Mouse (Mus musculus) limb, embryonic 10.5 days (tissue): ENCODE measurements around the gene Arhgef25. TPM values are rescaled to one million over a fixed set of nuclear protein-coding genes. Genes with fewer than 3 reads are reported as not detected.
"Not testable (repeated sequence)": the region's sequence is repeated elsewhere in the genome, so short reads cannot be mapped to it uniquely, and the experiment has no call there.

ENCODE experiments used
- DNase-seq: peaks from one replicate; pipeline ENCODE4 v3.0.0-alpha.2; 2017; ENCODE audit warnings: low spot score
- H3K27ac ChIP-seq: fragments of 300-500 bp; sonication (generic); 2 replicates; pipeline ENCODE4 v1.5.1; 2016; ENCODE audit warnings: mild to moderate bottlenecking
- H3K27me3 ChIP-seq: fragments of 300-500 bp; sonication (generic); 2 replicates; pipeline ENCODE4 v1.6.1; 2016; ENCODE audit warnings: low read depth, mild to moderate bottlenecking; ENCODE audit not compliant: poor library complexity, severe bottlenecking
- H3K36me3 ChIP-seq: fragments of 300-500 bp; sonication (generic); 2 replicates; pipeline ENCODE4 v1.6.1; 2016; ENCODE audit warnings: mild to moderate bottlenecking, moderate library complexity
- H3K4me1 ChIP-seq: fragments of 300-500 bp; sonication (generic); 2 replicates; pipeline ENCODE4 v1.6.1; 2016
- H3K4me3 ChIP-seq: fragments of 300-500 bp; sonication (generic); 2 replicates; pipeline ENCODE4 v1.5.1; 2016; ENCODE audit warnings: mild to moderate bottlenecking, moderate library complexity
- H3K9me3 ChIP-seq: fragments of 300-500 bp; sonication (generic); replicated peaks from 2 replicates; pipeline ENCODE4 v1.6.1; 2016; ENCODE audit warnings: mild to moderate bottlenecking
- WGBS: fragments of 180-500 bp; shearing (Covaris S2); methylation state at CpG from one replicate; pipeline ENCODE4 v1.1.7; 2016; 5-methylcytosine and 5-hydroxymethylcytosine counted together
- polyA plus RNA-seq: library from polyadenylated mRNA; unstranded; fragments of >200 nt; fragmentation: Nextera tagmentation; extraction: Ambion mirVana; gene quantifications from 2 replicates; pipeline ENCODE4 v1.2.1, GENCODE M21; 2016

Arhgef25 gene
- polyA plus RNA-seq, 1 experiment from 2014 or later: 36.3 TPM

GRCm38 (mm10) chr10:127135118-127135836 lies 54.6 kb downstream of the Arhgef25 start:
- no peaks in the 10 kb centered on the region for H3K36me3 ChIP-seq
- H3K4me1 ChIP-seq: peaks cover 8% of the 10 kb centered on the region
- H3K9me3 ChIP-seq: no peaks in the 10 kb centered on the region
- 61% methylated on average over 8 of the region's 8 CpGs for WGBS
- no peak overlapping the region for H3K4me3 ChIP-seq
- DNase-seq: no peak
- H3K27ac ChIP-seq: no peak overlapping the region
- no peaks in the 10 kb centered on the region for H3K27me3 ChIP-seq

- H3K27me3 ChIP-seq, H3K27ac ChIP-seq, H3K9me3 ChIP-seq, H3K4me1 ChIP-seq, H3K36me3 ChIP-seq, DNase-seq, H3K4me3 ChIP-seq: not testable (repeated sequence)
- WGBS: 91% methylated on average over 3 of the region's 3 CpGs
These were observed 55.4 kb downstream of the Arhgef25 start for GRCm38 (mm10) chr10:127134394-127135035.

Other genes starting within 250 kb of the Arhgef25 start
- 45.9 and 59.0 TPM in 2 replicates for gene Ctdsp2, start 211.4 kb downstream of the Arhgef25 start, polyA plus RNA-seq
- gene Avil, start 189.4 kb downstream of the Arhgef25 start, polyA plus RNA-seq: 0.05 and 0.06 TPM in 2 replicates
- gene Tsfm, start 159.2 kb downstream of the Arhgef25 start, polyA plus RNA-seq: 109 and 114 TPM in 2 replicates
- 60.2 and 64.6 TPM in 2 replicates for gene Mettl1, start 148.7 kb downstream of the Arhgef25 start, polyA plus RNA-seq
- 0.33 and 0.34 TPM in 2 replicates for gene Eef1akmt3, start 148.6 kb downstream of the Arhgef25 start, polyA plus RNA-seq
- 0.11 and 0.24 TPM in 2 replicates for gene Cyp27b1, start 141.8 kb downstream of the Arhgef25 start, polyA plus RNA-seq
- 0.33 and 0.79 TPM in 2 replicates for gene March9, start 129.9 kb downstream of the Arhgef25 start, polyA plus RNA-seq
- gene Cdk4, start 126.5 kb downstream of the Arhgef25 start, polyA plus RNA-seq: 3,142 and 3,162 TPM in 2 replicates
- 169 and 181 TPM in 2 replicates for gene Tspan31, start 119.8 kb downstream of the Arhgef25 start, polyA plus RNA-seq
- gene Agap2, start 114.8 kb downstream of the Arhgef25 start, polyA plus RNA-seq: 0.03 TPM in 1 of 2 replicates, not detected in the other
- gene Os9, start 69.0 kb downstream of the Arhgef25 start, polyA plus RNA-seq: 41.3 and 49.7 TPM in 2 replicates
- gene B4galnt1, start 24.9 kb downstream of the Arhgef25 start, polyA plus RNA-seq: 2.8 and 3.4 TPM in 2 replicates
- 3.4 and 4.1 TPM in 2 replicates for gene Slc26a10, start 9.4 kb downstream of the Arhgef25 start, polyA plus RNA-seq
- gene Dtx3, start 5.6 kb upstream of the Arhgef25 start, polyA plus RNA-seq: 91.4 and 122 TPM in 2 replicates
- gene Pip4k2c, start 21.5 kb upstream of the Arhgef25 start, polyA plus RNA-seq: 25.0 and 27.8 TPM in 2 replicates
- 1.4 and 2.2 TPM in 2 replicates for gene Kif5a, start 73.3 kb upstream of the Arhgef25 start, polyA plus RNA-seq
- gene Dctn2, start 76.3 kb upstream of the Arhgef25 start, polyA plus RNA-seq: 185 and 194 TPM in 2 replicates
- 16.7 and 18.8 TPM in 2 replicates for gene Mbd6, start 98.9 kb upstream of the Arhgef25 start, polyA plus RNA-seq
- 170 and 205 TPM in 2 replicates for gene Mars, start 121.7 kb upstream of the Arhgef25 start, polyA plus RNA-seq
- 5.5 and 5.9 TPM in 2 replicates for gene Arhgap9, start 131.9 kb upstream of the Arhgef25 start, polyA plus RNA-seq
- gene Gli1, start 151.9 kb upstream of the Arhgef25 start, polyA plus RNA-seq: 10.9 and 11.7 TPM in 2 replicates
- gene Inhbe, start 164.3 kb upstream of the Arhgef25 start, polyA plus RNA-seq: 0.13 TPM in 1 of 2 replicates, not detected in the other
- 0.10 and 0.23 TPM in 2 replicates for gene Inhbc, start 180.3 kb upstream of the Arhgef25 start, polyA plus RNA-seq
- 35.0 and 39.5 TPM in 2 replicates for gene R3hdm2, start 190.2 kb upstream of the Arhgef25 start, polyA plus RNA-seq